Mouse (Mus musculus) cerebellum, postnatal 36 days (tissue): Measurements from ENCODE around the gene Adap1.

Experiments used
- DNase-seq, 2 experiments: peaks; one replicate each; pipeline ENCODE4 v3.0.0; 2021 to 2022; ENCODE audit warnings: mixed read lengths in 2 of 2

Gene Adap1

GRCm38 (mm10) chr5:139247767-139248166, 77.7 kb downstream of the Adap1 start:
- no peak for DNase-seq

GRCm38 (mm10) chr5:139243384-139243783, 82.0 kb downstream of the Adap1 start:
- no peak for DNase-seq

- no peak for DNase-seq
Observed at GRCm38 (mm10) chr5:139241022-139241761, 84.2 kb downstream of the Adap1 start.

GRCm38 (mm10) chr5:139237436-139237835, 88.0 kb downstream of the Adap1 start:
- no peak for DNase-seq

GRCm38 (mm10) chr5:139234423-139234822, 91.0 kb downstream of the Adap1 start:
- DNase-seq = no peak

- no peak for DNase-seq
Observed at GRCm38 (mm10) chr5:139232083-139232482, 93.3 kb downstream of the Adap1 start.

GRCm38 (mm10) chr5:139229716-139230115, 95.7 kb downstream of the Adap1 start:
- DNase-seq = no peak

GRCm38 (mm10) chr5:139228318-139228717, 97.1 kb downstream of the Adap1 start:
- no peak for DNase-seq

- no peak for DNase-seq
Observed at GRCm38 (mm10) chr5:139227645-139228044, 97.8 kb downstream of the Adap1 start.

GRCm38 (mm10) chr5:139227236-139227635, 98.2 kb downstream of the Adap1 start:
- no peak for DNase-seq

GRCm38 (mm10) chr5:139223331-139223730, 102.1 kb downstream of the Adap1 start:
- DNase-seq = no peak
